Mouse (Mus musculus): ENCODE measurements around the gene Dnaaf5. TPM values are rescaled to one million over a fixed set of nuclear protein-coding genes. Genes with fewer than 3 reads are reported as not detected.

Gene Dnaaf5
- total RNA-seq, 2 experiments from 2014 or later, result 22.7 to 22.8 TPM

- no peak for DNase-seq
These were observed 9.4 kb upstream of the Dnaaf5 start for GRCm38 (mm10) chr5:139140589-139140988.

GRCm38 (mm10) chr5:139141326-139141725, 8.7 kb upstream of the Dnaaf5 start:
- no peak for DNase-seq

- no peak for DNase-seq
These were observed 6.1 kb upstream of the Dnaaf5 start for GRCm38 (mm10) chr5:139143890-139144289.

- DNase-seq, result no peak
These were observed 4.3 kb upstream of the Dnaaf5 start for GRCm38 (mm10) chr5:139145726-139146125.

GRCm38 (mm10) chr5:139146476-139147075, 3.4 kb upstream of the Dnaaf5 start:
- DNase-seq, result peak; percentile 64 to 65

- no peak for DNase-seq
These were observed 2.6 kb upstream of the Dnaaf5 start for GRCm38 (mm10) chr5:139147178-139148078.

GRCm38 (mm10) chr5:139149006-139149672, 884 bp upstream of the Dnaaf5 start:
- DNase-seq, result no peak

- DNase-seq, result peak; percentile 30 to 51
These were observed 594 bp downstream of the Dnaaf5 start for GRCm38 (mm10) chr5:139150603-139151031.

GRCm38 (mm10) chr5:139160899-139161298, 10.9 kb downstream of the Dnaaf5 start:
- DNase-seq, result no peak

- DNase-seq, result no peak
These were observed 11.6 kb downstream of the Dnaaf5 start for GRCm38 (mm10) chr5:139161632-139162031.

- DNase-seq, result no peak
These were observed 16.8 kb downstream of the Dnaaf5 start for GRCm38 (mm10) chr5:139166781-139167361.

- DNase-seq, result no peak
These were observed 17.5 kb downstream of the Dnaaf5 start for GRCm38 (mm10) chr5:139167548-139167947.

GRCm38 (mm10) chr5:139171929-139172328, 21.9 kb downstream of the Dnaaf5 start:
- no peak for DNase-seq

- no peak for DNase-seq
These were observed 24.1 kb downstream of the Dnaaf5 start for GRCm38 (mm10) chr5:139174141-139174540.

GRCm38 (mm10) chr5:139174556-139175547, 24.8 kb downstream of the Dnaaf5 start:
- peak; percentile 36 to 52 for DNase-seq

- peak; percentile 85 to 91 for DNase-seq
These were observed 29.0 kb downstream of the Dnaaf5 start for GRCm38 (mm10) chr5:139178895-139179631.

- no peak for DNase-seq
These were observed 33.1 kb downstream of the Dnaaf5 start for GRCm38 (mm10) chr5:139183131-139183530.

GRCm38 (mm10) chr5:139183601-139184000, 33.6 kb downstream of the Dnaaf5 start:
- DNase-seq, result peak; percentile 52 to 61

- no peak for DNase-seq
These were observed 34.9 kb downstream of the Dnaaf5 start for GRCm38 (mm10) chr5:139184897-139185296.

- no peak for DNase-seq
These were observed 39.7 kb downstream of the Dnaaf5 start for GRCm38 (mm10) chr5:139189726-139190125.

All from adrenal gland, postnatal 36 days (tissue).